Mouse (Mus musculus) erythroblast, embryonic 14.5 days (primary cell): ENCODE results near the gene Cd300ld2.

ENCODE experiments used
- GATA1 ChIP-seq: IDR thresholded peaks from 2 replicates; pipeline ENCODE4 v1.6.1; 2012; ENCODE audit warnings: low read length, inconsistent platforms, mixed read lengths
- TAL1 ChIP-seq: IDR thresholded peaks from 3 replicates; pipeline ENCODE4 v1.6.1; 2012; ENCODE audit warnings: low read length, inconsistent platforms, mixed read lengths

GRCm38 (mm10) chr11:115059797-115060196 is 43.8 kb upstream of the Cd300ld2 start:
- TF ChIP-seq TAL1 (no peak), GATA1 (no peak)
